Mouse (Mus musculus): Measurements from ENCODE around the gene Tmprss2.

The Tmprss2 gene

GRCm38 (mm10) chr16:97610939-97611338, at the start of gene Tmprss2:
TSS of gene Tmprss2 (minus strand) at chr16:97611195.
- no peak for DNase-seq (ENCODE audit: low read depth, low spot score)

GRCm38 (mm10) chr16:97659225-97659658, 48.2 kb upstream of the Tmprss2 start:
- no peak for DNase-seq (ENCODE audit: low read depth, low spot score)

DNA sequence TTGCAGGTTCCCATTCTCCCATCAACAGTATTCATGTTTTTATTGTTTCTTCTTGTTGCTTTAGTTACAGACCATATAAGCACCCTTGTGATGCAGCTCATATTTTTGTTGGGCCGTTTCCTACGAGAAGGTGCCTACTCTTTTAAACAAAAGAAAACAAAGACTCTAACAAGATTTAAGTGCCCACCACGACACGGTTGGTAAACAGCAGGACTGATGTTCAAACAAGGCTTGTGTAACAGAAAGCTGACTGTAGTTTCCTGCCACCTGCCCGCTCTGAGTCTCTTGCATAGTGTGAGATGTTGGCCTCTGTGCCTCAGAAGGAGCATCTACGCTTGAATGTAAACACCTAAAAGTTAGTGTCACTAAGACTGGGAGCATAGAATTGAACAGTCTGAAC, 47.5 kb upstream of the Tmprss2 start:
- no peak for DNase-seq (ENCODE audit: low read depth, low spot score)

- no peak for DNase-seq (ENCODE audit: low read depth, low spot score)
Observed at GRCm38 (mm10) chr16:97655800-97656199, 44.8 kb upstream of the Tmprss2 start.

- DNase-seq (ENCODE audit: low read depth, low spot score), result no peak
Observed at GRCm38 (mm10) chr16:97649522-97650188, 38.7 kb upstream of the Tmprss2 start.

DNA sequence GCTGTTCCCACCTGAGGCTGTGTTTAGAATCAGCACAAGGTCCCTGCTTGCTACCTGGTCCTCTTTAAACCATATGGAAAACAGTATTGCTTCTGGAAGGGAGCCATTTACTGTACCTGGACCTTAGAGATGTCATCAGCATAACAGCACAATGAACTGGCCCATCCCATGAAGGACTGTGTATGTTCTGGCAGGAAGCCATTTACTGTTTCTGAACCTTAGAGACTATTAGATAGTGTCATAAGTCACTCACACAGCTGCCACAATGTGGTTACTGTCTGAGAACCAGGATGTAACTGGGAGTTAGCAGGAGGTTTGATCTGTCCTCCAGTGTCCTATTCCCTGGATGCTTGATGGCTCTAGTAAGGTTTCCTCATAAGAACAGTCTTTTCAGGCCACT, 33.7 kb upstream of the Tmprss2 start:
- no peak for DNase-seq (ENCODE audit: low read depth, low spot score)

DNA sequence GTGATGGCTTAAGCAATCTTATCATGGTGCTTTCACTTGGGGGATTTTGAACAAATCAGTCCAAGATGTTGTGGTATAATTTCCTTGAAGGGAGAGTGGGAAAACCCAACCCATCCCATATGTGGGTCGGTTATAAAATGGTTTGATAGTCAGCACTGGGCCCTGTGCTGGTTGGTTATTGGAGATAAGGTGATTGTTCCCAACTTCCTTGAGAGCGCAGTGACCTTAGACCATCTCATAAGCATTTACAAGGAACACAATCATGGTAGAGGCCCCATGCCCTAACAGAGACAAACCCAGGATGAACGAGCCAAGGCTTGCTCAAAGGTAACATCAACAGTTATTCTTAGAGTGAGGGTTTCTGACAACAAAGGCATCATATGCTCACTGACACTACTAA, 28.6 kb upstream of the Tmprss2 start:
- DNase-seq (ENCODE audit: low read depth, low spot score), result no peak

DNA sequence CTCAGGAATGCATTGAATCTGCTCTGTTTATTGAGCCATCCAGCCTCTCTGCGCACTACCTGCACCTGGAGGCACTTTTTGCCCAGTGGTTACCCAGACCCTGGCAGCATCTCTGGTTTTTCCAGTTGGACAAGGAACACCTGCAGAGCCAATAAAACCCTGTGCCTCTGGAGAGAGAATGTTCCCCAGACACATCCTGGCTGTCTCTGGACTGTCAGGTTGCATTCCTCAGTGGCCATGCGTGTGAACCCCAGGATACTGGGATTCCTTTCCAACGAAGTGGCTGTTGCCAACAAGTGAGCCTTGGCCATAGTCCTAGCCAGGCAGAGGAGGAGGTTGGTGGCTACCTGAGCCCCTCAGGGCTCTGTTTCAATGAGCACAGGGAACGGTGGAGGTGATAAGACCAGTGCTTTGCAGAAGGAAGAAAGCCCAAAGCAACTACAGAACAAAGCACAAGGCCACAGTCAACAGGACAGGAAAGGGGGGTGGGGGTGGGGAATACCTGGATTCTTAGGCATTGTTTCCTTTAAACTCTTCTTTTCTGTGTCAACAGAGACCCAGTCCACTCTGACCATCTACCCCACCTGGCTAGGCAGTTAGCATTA, 22.0 kb upstream of the Tmprss2 start:
- DNase-seq (ENCODE audit: low read depth, low spot score), result no peak

GRCm38 (mm10) chr16:97623166-97623565, 12.2 kb upstream of the Tmprss2 start:
- no peak for DNase-seq (ENCODE audit: low read depth, low spot score)

DNA sequence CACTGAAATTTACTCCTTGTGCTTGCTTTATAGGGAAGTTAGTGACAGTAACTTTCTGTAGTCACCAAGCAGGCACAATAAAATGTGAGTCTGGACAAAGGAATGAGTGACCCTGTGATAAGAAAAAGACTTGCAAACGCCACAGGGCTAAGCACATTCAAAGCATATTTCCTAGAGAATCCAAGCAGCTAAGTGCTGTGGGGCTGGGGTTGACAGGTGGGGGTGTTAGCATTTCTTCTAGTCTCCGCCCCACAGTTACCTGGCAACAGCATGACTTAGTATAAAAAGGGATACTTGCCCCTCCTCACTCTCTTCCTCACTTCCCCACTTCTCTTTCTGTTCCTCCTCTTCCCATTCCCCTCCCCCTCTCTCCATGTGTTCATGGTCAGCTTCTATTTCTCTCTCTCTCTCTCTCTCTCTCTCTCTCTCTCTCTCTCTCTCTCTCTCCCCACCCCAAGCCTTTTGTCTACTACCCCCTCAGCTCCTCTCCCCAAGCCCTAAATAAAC, 11.4 kb upstream of the Tmprss2 start:
- DNase-seq (ENCODE audit: low read depth, low spot score), result no peak

GRCm38 (mm10) chr16:97618285-97618684, 7.3 kb upstream of the Tmprss2 start:
- DNase-seq (ENCODE audit: low read depth, low spot score), result no peak

- DNase-seq (ENCODE audit: low read depth, low spot score), result no peak
Observed at GRCm38 (mm10) chr16:97612009-97612408, 1.0 kb upstream of the Tmprss2 start.

DNA sequence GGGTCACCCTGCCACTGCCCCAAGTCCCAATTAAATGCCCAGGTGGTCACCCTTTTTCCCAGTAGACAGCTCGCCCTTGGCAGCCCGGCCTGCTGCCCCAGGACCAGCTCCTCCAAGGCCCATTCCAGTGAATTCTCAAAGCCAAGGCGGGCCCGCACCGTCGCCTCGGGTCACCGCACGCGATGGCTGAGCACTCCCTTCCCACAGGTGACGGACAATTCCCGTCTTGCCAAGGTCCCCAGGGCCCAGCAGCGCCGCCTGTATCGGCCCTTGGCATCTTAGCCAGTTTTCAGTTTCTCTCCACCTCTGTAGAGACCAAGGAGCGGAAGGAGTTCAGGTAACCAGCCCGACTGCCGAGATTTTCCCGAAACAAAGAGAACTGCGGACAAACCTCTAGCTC, 749 bp downstream of the Tmprss2 start:
- DNase-seq (ENCODE audit: low read depth, low spot score), result no peak

- no peak for DNase-seq (ENCODE audit: low read depth, low spot score)
Observed at GRCm38 (mm10) chr16:97609676-97610075, 1.3 kb downstream of the Tmprss2 start.

GRCm38 (mm10) chr16:97607956-97608355, 3.0 kb downstream of the Tmprss2 start:
- no peak for DNase-seq (ENCODE audit: low read depth, low spot score)

DNA sequence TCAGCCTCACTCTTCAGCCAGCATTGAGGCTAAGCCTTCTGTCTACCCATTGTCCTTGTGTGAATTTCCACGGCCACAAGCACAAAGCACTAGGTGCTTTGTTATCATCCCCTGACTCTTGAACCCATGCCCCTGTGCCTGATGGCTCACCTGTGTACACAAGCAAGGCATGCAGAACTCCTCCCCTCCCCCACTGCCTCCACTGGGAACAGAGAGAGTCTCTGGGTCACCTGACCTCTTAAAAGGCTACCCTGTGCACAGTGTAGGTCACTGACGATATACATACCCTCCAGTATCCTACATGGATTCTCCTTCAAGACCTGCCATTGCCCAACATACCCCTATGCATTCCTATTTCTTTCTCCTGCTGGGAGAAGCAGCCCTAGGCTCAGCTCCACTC, 4.2 kb downstream of the Tmprss2 start:
- no peak for DNase-seq (ENCODE audit: low read depth, low spot score)

DNA sequence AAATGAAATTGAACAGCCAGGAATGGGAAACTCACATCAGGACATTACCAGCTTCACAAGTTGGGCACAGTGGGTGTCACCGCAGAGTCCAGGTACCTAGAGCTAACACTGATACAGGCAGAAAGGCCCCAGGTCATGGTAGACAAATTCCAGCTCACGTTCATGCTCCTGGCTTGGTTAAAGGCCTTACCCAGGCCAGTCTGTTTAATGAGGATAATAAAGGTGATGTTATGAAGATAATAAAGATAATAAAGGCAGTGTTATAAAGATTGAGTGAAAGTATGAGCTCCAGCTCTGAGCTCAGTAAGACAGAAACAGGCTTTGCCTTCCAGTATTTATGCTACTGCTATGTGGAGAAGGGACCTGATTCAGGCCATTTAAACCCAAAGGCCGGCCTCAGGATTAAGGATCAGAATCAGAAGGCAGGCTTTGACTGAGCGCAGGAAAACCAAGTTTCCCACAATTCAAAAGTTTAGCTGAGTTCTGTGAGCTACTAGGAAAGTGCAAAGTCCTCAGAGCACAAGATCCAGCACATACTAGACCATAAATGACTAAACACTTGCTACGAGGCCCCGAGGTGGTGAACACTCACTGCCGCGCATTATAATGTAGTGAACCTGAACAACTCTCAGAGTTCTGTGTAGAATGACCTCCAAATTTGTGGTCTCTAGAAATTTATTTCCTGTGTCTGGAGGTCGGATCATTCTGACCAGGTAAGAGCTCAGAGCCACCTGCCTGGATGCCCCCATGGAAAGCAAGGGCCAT, 4.9 kb downstream of the Tmprss2 start:
- DNase-seq (ENCODE audit: low read depth, low spot score), result no peak

- peak; percentile 17 for DNase-seq (ENCODE audit: low read depth, low spot score)
Observed at GRCm38 (mm10) chr16:97602256-97602655, 8.7 kb downstream of the Tmprss2 start.

DNA sequence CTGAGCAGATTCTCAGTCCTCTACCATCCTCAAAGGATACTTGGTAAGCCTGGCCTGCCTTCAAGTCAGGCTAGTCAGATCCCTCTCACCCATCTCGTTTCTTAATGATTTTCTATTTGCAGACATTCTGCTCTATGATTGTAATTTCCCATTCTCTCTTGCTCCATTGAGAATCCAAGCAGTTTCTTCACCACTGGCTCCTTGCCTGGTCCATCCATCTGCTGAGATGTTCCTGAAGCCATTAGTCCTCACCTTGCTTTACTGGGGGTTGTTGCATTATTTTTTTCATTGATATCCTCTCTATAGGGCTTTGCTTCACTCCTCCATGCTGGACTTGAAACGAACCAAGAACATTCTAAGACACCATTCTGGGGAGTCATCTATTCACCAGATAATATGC, 10.4 kb downstream of the Tmprss2 start:
- no peak for DNase-seq (ENCODE audit: low read depth, low spot score)

DNA sequence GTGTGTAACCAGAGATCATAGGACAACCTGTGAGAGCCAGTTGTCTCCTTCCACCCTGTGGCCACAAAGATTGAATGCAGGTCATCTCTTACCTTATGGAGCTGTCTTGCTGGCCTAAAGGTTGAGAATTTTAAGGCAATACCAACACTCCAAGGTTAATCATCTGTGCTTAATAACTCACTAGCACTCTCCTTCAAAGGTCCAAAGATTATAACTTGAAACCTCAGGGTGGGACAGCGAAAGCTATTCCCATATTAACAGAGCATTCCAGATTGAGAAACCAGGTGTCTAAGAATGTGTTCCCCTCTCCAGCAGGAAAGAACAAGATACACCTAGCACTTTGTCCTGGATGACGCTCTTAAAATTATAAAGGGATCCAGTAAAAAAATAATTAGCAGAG, 12.9 kb downstream of the Tmprss2 start:
- no peak for DNase-seq (ENCODE audit: low read depth, low spot score)

- DNase-seq (ENCODE audit: low read depth, low spot score), result no peak
Observed at GRCm38 (mm10) chr16:97593816-97594509, 17.0 kb downstream of the Tmprss2 start.

GRCm38 (mm10) chr16:97593057-97593456, 17.9 kb downstream of the Tmprss2 start:
- peak; percentile 5 for DNase-seq (ENCODE audit: low read depth, low spot score)
